Mouse (Mus musculus) fibroblast of lung, adult 2 months (primary cell): Measurements from ENCODE around the gene Gtf2a1l.

Experiments
- DNase-seq: peaks from one replicate; pipeline ENCODE4 v3.0.0-alpha.2; 2011; ENCODE audit warnings: low read depth

The Gtf2a1l gene

GRCm38 (mm10) chr17:88668452-88668851 is at the start of gene Gtf2a1l:
TSS of gene Gtf2a1l (plus strand) at chr17:88668660.
- DNase-seq, result no peak

- peak; percentile 58 for DNase-seq
Measured at GRCm38 (mm10) chr17:88620935-88621334, 47.5 kb upstream of the Gtf2a1l start.

GRCm38 (mm10) chr17:88621374-88621773 is 47.1 kb upstream of the Gtf2a1l start:
- DNase-seq, result no peak

GRCm38 (mm10) chr17:88622711-88623110 is 45.7 kb upstream of the Gtf2a1l start:
- no peak for DNase-seq

- no peak for DNase-seq
Measured at GRCm38 (mm10) chr17:88624386-88624785, 44.1 kb upstream of the Gtf2a1l start.

GRCm38 (mm10) chr17:88625350-88625749 is 43.1 kb upstream of the Gtf2a1l start:
- no peak for DNase-seq

- no peak for DNase-seq
Measured at GRCm38 (mm10) chr17:88625931-88626330, 42.5 kb upstream of the Gtf2a1l start.

- DNase-seq, result no peak
Measured at GRCm38 (mm10) chr17:88626347-88626811, 42.1 kb upstream of the Gtf2a1l start.

- no peak for DNase-seq
Measured at GRCm38 (mm10) chr17:88627150-88627549, 41.3 kb upstream of the Gtf2a1l start.

- peak; percentile 85 for DNase-seq
Measured at GRCm38 (mm10) chr17:88628676-88629380, 39.6 kb upstream of the Gtf2a1l start.

- peak; percentile 54 for DNase-seq
Measured at GRCm38 (mm10) chr17:88629381-88629759, 39.1 kb upstream of the Gtf2a1l start.

GRCm38 (mm10) chr17:88629931-88630553 is 38.4 kb upstream of the Gtf2a1l start:
- no peak for DNase-seq

GRCm38 (mm10) chr17:88630554-88630948 is 37.9 kb upstream of the Gtf2a1l start:
- DNase-seq, result no peak

GRCm38 (mm10) chr17:88632631-88633030 is 35.8 kb upstream of the Gtf2a1l start:
- no peak for DNase-seq

- DNase-seq, result no peak
Measured at GRCm38 (mm10) chr17:88636076-88636475, 32.4 kb upstream of the Gtf2a1l start.

GRCm38 (mm10) chr17:88636587-88636986 is 31.9 kb upstream of the Gtf2a1l start:
- no peak for DNase-seq

GRCm38 (mm10) chr17:88641012-88641411 is 27.4 kb upstream of the Gtf2a1l start:
- DNase-seq, result peak; percentile 65

GRCm38 (mm10) chr17:88641836-88642235 is 26.6 kb upstream of the Gtf2a1l start:
- no peak for DNase-seq

GRCm38 (mm10) chr17:88644876-88645275 is 23.6 kb upstream of the Gtf2a1l start:
- DNase-seq, result no peak

GRCm38 (mm10) chr17:88645299-88645698 is 23.2 kb upstream of the Gtf2a1l start:
- DNase-seq, result no peak

GRCm38 (mm10) chr17:88647149-88647548 is 21.3 kb upstream of the Gtf2a1l start:
- DNase-seq, result no peak

- no peak for DNase-seq
Measured at GRCm38 (mm10) chr17:88652010-88652409, 16.4 kb upstream of the Gtf2a1l start.

GRCm38 (mm10) chr17:88652702-88653374 is 15.6 kb upstream of the Gtf2a1l start:
- DNase-seq, result no peak
